Mouse (Mus musculus) right cerebral cortex, postnatal 36 days (tissue): Measurements from ENCODE around the gene Bicral.
"Not testable (repeated sequence)": the region's sequence is repeated elsewhere in the genome, so short reads cannot be mapped to it uniquely, and the experiment has no call there.

Experiments used
- DNase-seq, 2 experiments: peaks; one replicate each; pipeline ENCODE4 v3.0.0; 2022; ENCODE audit warnings: low spot score in 2 of 2, mixed read lengths in 1 of 2

Gene Bicral

GRCm38 (mm10) chr17:46875626-46876025 lies 17.3 kb upstream of the Bicral start:
- DNase-seq, result no peak

- no peak for DNase-seq
Observed at GRCm38 (mm10) chr17:46874133-46874532, 15.9 kb upstream of the Bicral start.

- no peak for DNase-seq
Observed at GRCm38 (mm10) chr17:46872806-46873205, 14.5 kb upstream of the Bicral start.

- no peak for DNase-seq
Observed at GRCm38 (mm10) chr17:46870913-46871312, 12.6 kb upstream of the Bicral start.

GRCm38 (mm10) chr17:46870204-46870798 lies 12.0 kb upstream of the Bicral start:
- no peak for DNase-seq

- no peak for DNase-seq
Observed at GRCm38 (mm10) chr17:46866836-46867235, 8.6 kb upstream of the Bicral start.

- DNase-seq, result no peak
Observed at GRCm38 (mm10) chr17:46864566-46865195, 6.4 kb upstream of the Bicral start.

- DNase-seq, result no peak
Observed at GRCm38 (mm10) chr17:46860120-46860519, 1.8 kb upstream of the Bicral start.

- DNase-seq, result no peak
Observed at GRCm38 (mm10) chr17:46858749-46859444, 615 bp upstream of the Bicral start.

GRCm38 (mm10) chr17:46857361-46857902 lies 850 bp downstream of the Bicral start:
- peak; percentile 64 to 78 for DNase-seq

- DNase-seq, result peak; percentile 51 to 58
Observed at GRCm38 (mm10) chr17:46856471-46857360, 1.6 kb downstream of the Bicral start.

GRCm38 (mm10) chr17:46856107-46856388 lies 2.2 kb downstream of the Bicral start:
- no peak for DNase-seq

GRCm38 (mm10) chr17:46855328-46856106 lies 2.8 kb downstream of the Bicral start:
- no peak for DNase-seq

- DNase-seq, result no peak
Observed at GRCm38 (mm10) chr17:46854640-46855110, 3.6 kb downstream of the Bicral start.

GRCm38 (mm10) chr17:46854096-46854495 lies 4.2 kb downstream of the Bicral start:
- DNase-seq, result no peak

GRCm38 (mm10) chr17:46853281-46853680 lies 5.0 kb downstream of the Bicral start:
- DNase-seq, result peak in 1 of 2 experiments; percentile 35

GRCm38 (mm10) chr17:46852725-46853124 lies 5.6 kb downstream of the Bicral start:
- DNase-seq, result no peak

- no peak for DNase-seq
Observed at GRCm38 (mm10) chr17:46847206-46847605, 11.1 kb downstream of the Bicral start.

- DNase-seq, result not testable (repeated sequence)
Observed at GRCm38 (mm10) chr17:46846573-46846972, 11.7 kb downstream of the Bicral start.

- no peak for DNase-seq
Observed at GRCm38 (mm10) chr17:46845262-46845661, 13.0 kb downstream of the Bicral start.

- no peak for DNase-seq
Observed at GRCm38 (mm10) chr17:46844811-46845210, 13.5 kb downstream of the Bicral start.
